Mouse (Mus musculus): ENCODE data around the gene Cul9.

- no peak for TF ChIP-seq GATA1 (IDR thresholded peaks at IDR 0.05; ENCODE audit: borderline replicate concordance, low read length)
- no peak for TF ChIP-seq FLI1 (IDR thresholded peaks at IDR 0.05; ENCODE audit: low read length)
Observed at GRCm38 (mm10) chr17:46460673-46461072, 85.5 kb downstream of the Cul9 start.
